Mouse (Mus musculus): ENCODE results near the gene C9.

The C9 gene

GRCm38 (mm10) chr15:6445135-6445534, at the start of gene C9:
Gene C9, plus strand, starts transcription at chr15:6445327.
- in situ Hi-C loops (cut with MseI, MboI): no loop called here

GRCm38 (mm10) chr15:6398211-6398610, 46.9 kb upstream of the C9 start:
- in situ Hi-C loops (cut with MseI, MboI): no loop called here

GRCm38 (mm10) chr15:6398881-6399280, 46.2 kb upstream of the C9 start:
- in situ Hi-C loops (cut with MseI, MboI): no loop called here

- in situ Hi-C loops (cut with MseI, MboI): no loop called here
Observed at GRCm38 (mm10) chr15:6400115-6400514, 45.0 kb upstream of the C9 start.

- in situ Hi-C loops (cut with MseI, MboI): no loop called here
Observed at GRCm38 (mm10) chr15:6402433-6402832, 42.7 kb upstream of the C9 start.

- in situ Hi-C loops (cut with MseI, MboI): no loop called here
Observed at GRCm38 (mm10) chr15:6404172-6404571, 41.0 kb upstream of the C9 start.

- in situ Hi-C loops (cut with MseI, MboI): no loop called here
Observed at GRCm38 (mm10) chr15:6406771-6407170, 38.4 kb upstream of the C9 start.

GRCm38 (mm10) chr15:6409031-6409430, 36.1 kb upstream of the C9 start:
- in situ Hi-C loops (cut with MseI, MboI): no loop called here

GRCm38 (mm10) chr15:6410161-6410560, 35.0 kb upstream of the C9 start:
- in situ Hi-C loops (cut with MseI, MboI): no loop called here

GRCm38 (mm10) chr15:6411334-6411733, 33.8 kb upstream of the C9 start:
- in situ Hi-C loops (cut with MseI, MboI): no loop called here

GRCm38 (mm10) chr15:6415317-6415716, 29.8 kb upstream of the C9 start:
- in situ Hi-C loops (cut with MseI, MboI): no loop called here

GRCm38 (mm10) chr15:6431777-6432176, 13.3 kb upstream of the C9 start:
- in situ Hi-C loops (cut with MseI, MboI): loop anchor here in 1 of 2 experiments (10.0 kb wide), 1 partner anchor 197 kb away; no protein-coding TSS in a partner anchor

GRCm38 (mm10) chr15:6432411-6432810, 12.7 kb upstream of the C9 start:
- in situ Hi-C loops (cut with MseI, MboI): loop anchor here in 1 of 2 experiments (10.0 kb wide), 1 partner anchor 198 kb away; no protein-coding TSS in a partner anchor

- in situ Hi-C loops (cut with MseI, MboI): loop anchor here in 1 of 2 experiments (10.0 kb wide), 1 partner anchor 200 kb away; no protein-coding TSS in a partner anchor
Observed at GRCm38 (mm10) chr15:6435281-6435680, 9.8 kb upstream of the C9 start.

GRCm38 (mm10) chr15:6435773-6436172, 9.4 kb upstream of the C9 start:
- in situ Hi-C loops (cut with MseI, MboI): loop anchor here in 1 of 2 experiments (10.0 kb wide), 1 partner anchor 201 kb away; no protein-coding TSS in a partner anchor

- in situ Hi-C loops (cut with MseI, MboI): loop anchor here in 1 of 2 experiments (10.0 kb wide), 1 partner anchor 204 kb away; no protein-coding TSS in a partner anchor
Observed at GRCm38 (mm10) chr15:6438685-6439084, 6.4 kb upstream of the C9 start.

- in situ Hi-C loops (cut with MseI, MboI): no loop called here
Observed at GRCm38 (mm10) chr15:6444452-6444851, 675 bp upstream of the C9 start.

- in situ Hi-C loops (cut with MseI, MboI): no loop called here
Observed at GRCm38 (mm10) chr15:6446181-6446580, 1.1 kb downstream of the C9 start.

- in situ Hi-C loops (cut with MseI, MboI): no loop called here
Observed at GRCm38 (mm10) chr15:6448892-6449291, 3.8 kb downstream of the C9 start.

- in situ Hi-C loops (cut with MseI, MboI): no loop called here
Observed at GRCm38 (mm10) chr15:6454461-6454860, 9.3 kb downstream of the C9 start.

GRCm38 (mm10) chr15:6461381-6461780, 16.3 kb downstream of the C9 start:
- in situ Hi-C loops (cut with MseI, MboI): no loop called here

- in situ Hi-C loops (cut with MseI, MboI): no loop called here
Observed at GRCm38 (mm10) chr15:6463361-6463923, 18.3 kb downstream of the C9 start.

- in situ Hi-C loops (cut with MseI, MboI): no loop called here
Observed at GRCm38 (mm10) chr15:6466995-6467394, 21.9 kb downstream of the C9 start.

- in situ Hi-C loops (cut with MseI, MboI): no loop called here
Observed at GRCm38 (mm10) chr15:6468845-6469244, 23.7 kb downstream of the C9 start.
